Mouse (Mus musculus): Measurements from ENCODE around the gene Gfpt2.

DNA sequence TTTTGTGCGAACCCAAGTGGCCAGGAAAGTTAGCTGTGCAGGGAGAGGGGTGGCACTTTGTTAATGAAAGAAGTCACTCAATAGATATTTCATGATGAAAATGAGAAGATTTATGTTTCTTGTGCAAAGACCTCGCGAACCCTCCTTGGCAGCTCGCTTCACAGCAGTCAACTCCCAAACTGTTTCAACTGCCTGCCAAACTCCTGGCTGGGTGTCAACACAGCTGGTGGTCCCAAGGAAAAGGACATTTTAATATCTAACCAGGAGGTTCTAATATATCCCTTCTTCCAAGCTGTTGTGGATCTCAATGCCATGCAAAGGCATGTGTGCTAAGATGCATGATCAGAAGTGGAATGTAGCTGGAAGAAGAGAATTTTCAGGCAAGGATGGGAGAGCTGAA is 7.5 kb downstream of the Gfpt2 start:
- TF ChIP-seq POLR2A (IDR thresholded peaks at IDR 0.05; ENCODE audit: borderline replicate concordance, extremely low read depth, insufficient read depth, insufficient read length, poor library complexity, severe bottlenecking) (no peak), CTCF (IDR thresholded peaks at IDR 0.05; ENCODE audit: borderline replicate concordance, extremely low read depth, insufficient read depth, insufficient read length) (no peak)
